Mouse (Mus musculus): Measurements from ENCODE around the gene Ndufa8. TPM values are rescaled to one million over a fixed set of nuclear protein-coding genes. Genes with fewer than 3 reads are reported as not detected.

The Ndufa8 gene
- polyA plus RNA-seq, 1 experiment from 2014 or later: 156 TPM

- 19% methylated on average over 1 of the region's 1 CpGs for WGBS (ENCODE audit: insufficient replicate concordance)
- Histone ChIP-seq H3K4me1 (replicated peaks) (peaks cover 19% of the 10 kb centered on the region), H3K27ac (no peak overlapping the region), H3K4me3 (replicated peaks) (no peak overlapping the region), H3K9ac (no peak overlapping the region), H3K4me2 (no peak overlapping the region), H3K9me3 (replicated peaks) (no peaks in the 10 kb centered on the region), H3K36me3 (no peaks in the 10 kb centered on the region), H3K27me3 (peaks cover 42% of the 10 kb centered on the region)
- DNase-seq (no peak), ATAC-seq (ENCODE audit: low read depth) (no peak)
Measured at GRCm38 (mm10) chr2:36008071-36008470, 41.1 kb downstream of the Ndufa8 start.

- 43% methylated on average over 6 of the region's 6 CpGs for WGBS (ENCODE audit: insufficient replicate concordance)
Measured at GRCm38 (mm10) chr2:36002188-36002587, 47.0 kb downstream of the Ndufa8 start.

GRCm38 (mm10) chr2:36000390-36000789 lies 48.8 kb downstream of the Ndufa8 start:
- no peaks in the 10 kb centered on the region for H3K4me1 ChIP-seq (replicated peaks)

More at GRCm38 (mm10) chr2:36002188-36002587, 47.0 kb downstream of the Ndufa8 start:
- Histone ChIP-seq H3K36me3 (no peaks in the 10 kb centered on the region), H3K4me1 (replicated peaks) (peaks cover 8% of the 10 kb centered on the region; the same call in 1 of the 2 replicates), H3K9me3 (replicated peaks) (no peaks in the 10 kb centered on the region), H3K4me2 (no peak overlapping the region), H3K4me3 (replicated peaks) (no peak overlapping the region), H3K27ac (no peak overlapping the region), H3K27me3 (0 out of 2 replicates have a peak, but pooled peaks cover 6% of the 10 kb centered on the region), H3K9ac (no peak overlapping the region)
- ATAC-seq (ENCODE audit: low read depth) (no peak), DNase-seq (no peak)

GRCm38 (mm10) chr2:35999212-35999611 lies 50.0 kb downstream of the Ndufa8 start:
- no peak for ATAC-seq (ENCODE audit: low read depth)
- H3K27me3 ChIP-seq: 0 out of 2 replicates have a peak, but pooled peaks cover 4% of the 10 kb centered on the region
- no peak overlapping the region for H3K9ac ChIP-seq
- no peak overlapping the region for H3K27ac ChIP-seq
- no peak overlapping the region for H3K4me2 ChIP-seq
- H3K4me3 ChIP-seq (replicated peaks): no peak overlapping the region
- H3K4me1 ChIP-seq (replicated peaks): no peaks in the 10 kb centered on the region
- DNase-seq: no peak
- H3K9me3 ChIP-seq (replicated peaks): no peaks in the 10 kb centered on the region
- H3K36me3 ChIP-seq: no peaks in the 10 kb centered on the region

More at GRCm38 (mm10) chr2:36000390-36000789, 48.8 kb downstream of the Ndufa8 start:
- H3K4me3 ChIP-seq (replicated peaks): no peak overlapping the region
- H3K9me3 ChIP-seq (replicated peaks): no peaks in the 10 kb centered on the region
- DNase-seq (no peak), ATAC-seq (ENCODE audit: low read depth) (no peak)
- H3K36me3 ChIP-seq: no peaks in the 10 kb centered on the region
- WGBS (ENCODE audit: insufficient replicate concordance): 23% methylated on average over 1 of the region's 1 CpGs
- H3K27ac ChIP-seq: no peak overlapping the region
- H3K9ac ChIP-seq: no peak overlapping the region
- H3K27me3 ChIP-seq: no peaks in the 10 kb centered on the region
- H3K4me2 ChIP-seq: no peak overlapping the region

GRCm38 (mm10) chr2:35998416-35998815 lies 50.8 kb downstream of the Ndufa8 start:
- H3K9me3 ChIP-seq (replicated peaks): no peaks in the 10 kb centered on the region
- ATAC-seq (ENCODE audit: low read depth) (no peak), DNase-seq (no peak)
- no peak overlapping the region for H3K4me2 ChIP-seq
- no peaks in the 10 kb centered on the region for H3K36me3 ChIP-seq
- 0 out of 2 replicates have a peak, but pooled peaks cover 4% of the 10 kb centered on the region for H3K27me3 ChIP-seq
- no peak overlapping the region for H3K4me3 ChIP-seq (replicated peaks)
- 68% methylated on average over 5 of the region's 5 CpGs for WGBS (ENCODE audit: insufficient replicate concordance)
- H3K9ac ChIP-seq: no peak overlapping the region
- no peak overlapping the region for H3K27ac ChIP-seq
- no peaks in the 10 kb centered on the region for H3K4me1 ChIP-seq (replicated peaks)

- Histone ChIP-seq H3K9ac (no peak overlapping the region), H3K27me3 (0 out of 2 replicates have a peak, but pooled peaks cover 4% of the 10 kb centered on the region), H3K4me3 (replicated peaks) (no peak overlapping the region), H3K9me3 (replicated peaks) (no peaks in the 10 kb centered on the region), H3K4me2 (no peak overlapping the region), H3K27ac (no peak overlapping the region), H3K36me3 (no peaks in the 10 kb centered on the region), H3K4me1 (replicated peaks) (no peaks in the 10 kb centered on the region)
- WGBS (ENCODE audit: insufficient replicate concordance): 29% methylated on average over 2 of the region's 2 CpGs
- ATAC-seq (ENCODE audit: low read depth) (no peak), DNase-seq (no peak)
Measured at GRCm38 (mm10) chr2:35996753-35997152, 52.5 kb downstream of the Ndufa8 start.

- H3K4me2 ChIP-seq: no peak overlapping the region
- ATAC-seq (ENCODE audit: low read depth) (no peak), DNase-seq (no peak)
- 58% methylated on average over 6 of the region's 6 CpGs for WGBS (ENCODE audit: insufficient replicate concordance)
- no peak overlapping the region for H3K9ac ChIP-seq
- H3K4me3 ChIP-seq (replicated peaks): no peak overlapping the region
- H3K36me3 ChIP-seq: no peaks in the 10 kb centered on the region
- no peaks in the 10 kb centered on the region for H3K4me1 ChIP-seq (replicated peaks)
- no peaks in the 10 kb centered on the region for H3K9me3 ChIP-seq (replicated peaks)
- H3K27me3 ChIP-seq: peaks cover 20% of the 10 kb centered on the region
- H3K27ac ChIP-seq: no peak overlapping the region
Measured at GRCm38 (mm10) chr2:35994303-35994702, 54.9 kb downstream of the Ndufa8 start.

GRCm38 (mm10) chr2:35993481-35993880 lies 55.7 kb downstream of the Ndufa8 start:
- ATAC-seq (ENCODE audit: low read depth) (no peak), DNase-seq (no peak)
- no peaks in the 10 kb centered on the region for H3K4me1 ChIP-seq (replicated peaks)
- no peak overlapping the region for H3K27ac ChIP-seq
- no peak overlapping the region for H3K9ac ChIP-seq
- H3K27me3 ChIP-seq: peaks cover 23% of the 10 kb centered on the region
- 59% methylated on average over 2 of the region's 2 CpGs for WGBS (ENCODE audit: insufficient replicate concordance)
- no peak overlapping the region for H3K4me3 ChIP-seq (replicated peaks)
- H3K36me3 ChIP-seq: no peaks in the 10 kb centered on the region
- H3K4me2 ChIP-seq: no peak overlapping the region
- H3K9me3 ChIP-seq (replicated peaks): no peaks in the 10 kb centered on the region

GRCm38 (mm10) chr2:35992259-35992658 lies 56.9 kb downstream of the Ndufa8 start:
- Histone ChIP-seq H3K4me2 (no peak overlapping the region), H3K4me3 (replicated peaks) (no peak overlapping the region), H3K4me1 (replicated peaks) (no peaks in the 10 kb centered on the region), H3K27me3 (peaks cover 33% of the 10 kb centered on the region), H3K9ac (no peak overlapping the region), H3K36me3 (no peaks in the 10 kb centered on the region), H3K9me3 (replicated peaks) (no peaks in the 10 kb centered on the region), H3K27ac (no peak overlapping the region)
- 54% methylated on average over 3 of the region's 3 CpGs for WGBS (ENCODE audit: insufficient replicate concordance)
- DNase-seq (no peak), ATAC-seq (ENCODE audit: low read depth) (no peak)

Other genes with a start within 250 kb of the Ndufa8 start
- gene Ttll11, start 69.5 kb downstream of the Ndufa8 start, polyA plus RNA-seq (2015; fragmentation: Nextera tagmentation; extraction: Ambion mirVana): 0.91 and 0.93 TPM in 2 replicates
- gene Morn5, start 52 bp upstream of the Ndufa8 start, polyA plus RNA-seq (2015; fragmentation: Nextera tagmentation; extraction: Ambion mirVana): not detected in 2 replicates
- gene Lhx6, start 56.0 kb upstream of the Ndufa8 start, polyA plus RNA-seq (2015; fragmentation: Nextera tagmentation; extraction: Ambion mirVana): 0.16 and 0.19 TPM in 2 replicates
- gene Mrrf, start 87.0 kb upstream of the Ndufa8 start, polyA plus RNA-seq (2015; fragmentation: Nextera tagmentation; extraction: Ambion mirVana): 21.5 and 22.8 TPM in 2 replicates
- 23.6 and 27.2 TPM in 2 replicates for gene Rbm18, start 87.4 kb upstream of the Ndufa8 start, polyA plus RNA-seq (2015; fragmentation: Nextera tagmentation; extraction: Ambion mirVana)
- 18.6 and 20.5 TPM in 2 replicates for gene Ptgs1, start 181.0 kb upstream of the Ndufa8 start, polyA plus RNA-seq (2015; fragmentation: Nextera tagmentation; extraction: Ambion mirVana)

Data from liver, embryonic 13.5 days (tissue).